Mouse (Mus musculus): Measurements from ENCODE around the gene Exosc8. TPM values are rescaled to one million over a fixed set of nuclear protein-coding genes. Genes with fewer than 3 reads are reported as not detected.
"Not testable (repeated sequence)": the region's sequence is repeated elsewhere in the genome, so short reads cannot be mapped to it uniquely, and the experiment has no call there.

Gene Exosc8
- polyA plus RNA-seq, 1 experiment from 2014 or later, result 52.2 TPM

DNA sequence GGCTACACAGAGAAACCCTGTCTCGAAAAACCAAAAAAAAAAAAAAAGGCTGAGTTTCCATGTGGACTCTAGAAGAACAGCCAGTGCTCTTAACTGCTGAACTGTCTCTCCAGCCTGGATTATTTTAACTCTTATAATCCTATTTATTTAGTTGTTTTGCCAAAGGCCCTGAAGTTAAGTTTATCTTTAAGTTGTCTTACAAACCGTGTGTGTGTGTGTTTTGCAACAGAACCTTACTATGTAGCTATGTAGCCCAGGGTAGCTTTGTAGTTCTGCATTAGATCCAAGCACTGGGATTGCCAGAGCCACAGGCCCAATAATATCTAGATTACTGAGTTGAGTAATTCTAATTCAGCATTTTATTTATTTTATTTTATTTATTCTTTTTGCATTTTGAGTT, 9.8 kb downstream of the Exosc8 start:
- ATAC-seq (ENCODE audit: low read depth), result no peak
- peaks cover 42% of the 10 kb centered on the region for H3K36me3 ChIP-seq (ENCODE audit: control insufficient read depth, insufficient read depth)

DNA sequence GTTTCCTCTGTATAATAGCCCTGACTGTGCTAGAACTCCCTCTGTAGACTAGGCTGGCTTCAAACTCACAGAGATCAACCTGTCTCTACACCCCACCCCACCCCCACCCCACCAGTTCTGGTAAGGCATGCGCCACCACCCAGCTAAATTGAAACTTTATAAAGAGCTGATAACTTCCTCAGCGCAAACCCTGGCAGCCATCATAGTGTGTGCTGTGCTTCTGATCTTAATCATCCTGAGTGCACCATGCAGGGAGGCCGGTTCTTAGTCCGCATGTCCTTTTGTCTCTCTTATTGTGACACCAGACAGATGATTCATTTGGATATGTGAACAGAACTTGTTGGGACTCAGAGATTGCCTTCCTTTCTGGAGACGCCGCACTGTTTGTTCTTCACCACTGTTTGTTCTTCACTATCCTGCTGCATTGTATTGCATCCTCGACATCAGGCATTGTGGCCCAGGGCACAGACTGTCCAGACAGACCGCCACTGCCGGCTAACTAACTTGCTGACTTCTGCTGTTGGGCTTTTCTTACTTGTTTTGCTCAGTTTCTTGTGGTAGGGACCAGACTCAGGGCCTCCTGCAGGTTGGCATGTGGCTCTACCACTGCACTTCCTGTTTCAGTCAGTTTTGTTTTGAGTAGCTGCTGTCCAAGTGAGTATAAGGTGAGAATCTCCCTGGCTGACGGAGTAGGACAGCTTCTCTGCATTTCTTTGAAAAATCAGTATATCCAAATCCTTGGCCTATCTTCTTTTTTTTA, 11.3 kb downstream of the Exosc8 start:
- H3K36me3 ChIP-seq (ENCODE audit: control insufficient read depth, insufficient read depth), result peaks cover 30% of the 10 kb centered on the region
- 0 out of 2 replicates have a peak, but pooled peaks have one; percentile 30 for ATAC-seq (ENCODE audit: low read depth)
- H3K9me3 ChIP-seq (replicated peaks; ENCODE audit: control insufficient read depth, low read length), result no peaks in the 10 kb centered on the region
- H3K27me3 ChIP-seq (ENCODE audit: control insufficient read depth, insufficient read depth, low read depth, low read length), result no peaks in the 10 kb centered on the region
- no peak overlapping the region for H3K27ac ChIP-seq (ENCODE audit: low read length)
- H3K4me3 ChIP-seq (ENCODE audit: low read depth, low read length), result no peak overlapping the region
- no peak overlapping the region for H3K9ac ChIP-seq (ENCODE audit: low read depth, low read length)
- no peak overlapping the region for H3K4me2 ChIP-seq (ENCODE audit: low read depth, low read length)
- 47% methylated on average over 10 of the region's 10 CpGs for WGBS (ENCODE audit: insufficient replicate concordance)
- no peaks in the 10 kb centered on the region for H3K4me1 ChIP-seq (ENCODE audit: control insufficient read depth, low read depth, low read length)

More for the DNA sequence above, 9.8 kb downstream of the Exosc8 start:
- Histone ChIP-seq H3K4me2 (ENCODE audit: low read depth, low read length) (no peak overlapping the region), H3K4me3 (ENCODE audit: low read depth, low read length) (no peak overlapping the region), H3K9me3 (replicated peaks; ENCODE audit: control insufficient read depth, low read length) (no peaks in the 10 kb centered on the region), H3K9ac (ENCODE audit: low read depth, low read length) (no peak overlapping the region), H3K27ac (ENCODE audit: low read length) (no peak overlapping the region), H3K27me3 (ENCODE audit: control insufficient read depth, insufficient read depth, low read depth, low read length) (no peaks in the 10 kb centered on the region), H3K4me1 (ENCODE audit: control insufficient read depth, low read depth, low read length) (no peaks in the 10 kb centered on the region)
- WGBS (ENCODE audit: insufficient replicate concordance), result 52% methylated on average over 2 of the region's 2 CpGs

DNA sequence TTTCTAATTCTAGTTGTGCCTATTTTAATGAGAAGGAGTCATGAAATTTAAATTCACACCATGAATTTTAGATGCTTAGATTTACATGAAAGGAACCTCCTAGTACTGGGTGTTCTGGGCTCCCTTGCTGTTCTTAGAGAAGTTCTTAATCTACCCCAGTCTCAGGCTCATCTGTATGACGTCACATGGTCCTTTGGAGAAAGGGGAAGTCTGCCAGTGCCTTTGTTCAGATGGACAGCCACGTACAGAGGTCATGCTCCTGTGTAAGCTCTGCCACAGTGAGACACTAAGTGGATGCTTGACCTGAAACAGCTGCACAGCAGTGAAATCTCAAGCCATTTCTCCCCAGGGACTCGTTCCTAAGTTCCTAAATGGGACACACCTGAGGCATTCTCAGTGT, 16.2 kb downstream of the Exosc8 start:
- Histone ChIP-seq H3K36me3 (ENCODE audit: control insufficient read depth, insufficient read depth) (peaks cover 26% of the 10 kb centered on the region), H3K9ac (ENCODE audit: low read depth, low read length) (no peak overlapping the region), H3K9me3 (replicated peaks; ENCODE audit: control insufficient read depth, low read length) (no peaks in the 10 kb centered on the region), H3K4me1 (ENCODE audit: control insufficient read depth, low read depth, low read length) (no peaks in the 10 kb centered on the region), H3K27me3 (ENCODE audit: control insufficient read depth, insufficient read depth, low read depth, low read length) (no peaks in the 10 kb centered on the region), H3K4me3 (ENCODE audit: low read depth, low read length) (no peak overlapping the region), H3K4me2 (ENCODE audit: low read depth, low read length) (no peak overlapping the region), H3K27ac (ENCODE audit: low read length) (no peak overlapping the region)
- 49% methylated on average over 3 of the region's 3 CpGs for WGBS (ENCODE audit: insufficient replicate concordance)
- no peak for ATAC-seq (ENCODE audit: low read depth)

DNA sequence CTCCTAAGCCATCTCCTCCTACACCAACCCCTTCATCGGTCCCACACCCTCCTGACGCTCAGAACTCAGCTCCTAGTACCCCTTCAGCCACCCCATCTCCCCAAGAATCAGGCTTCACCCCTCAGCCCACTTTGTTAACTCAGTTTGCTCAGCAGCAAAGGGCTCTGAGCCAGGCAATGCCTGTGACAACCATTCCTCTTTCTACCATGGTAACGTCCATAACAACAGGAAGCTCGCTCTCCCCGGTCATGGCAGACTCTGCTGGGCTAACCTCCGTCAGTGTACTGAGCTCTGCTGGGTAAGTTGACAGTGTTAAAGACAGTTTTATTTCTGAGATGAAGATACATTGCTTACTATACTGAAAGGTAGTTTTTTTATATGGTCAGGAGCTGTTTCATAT, 17.8 kb downstream of the Exosc8 start:
- no peaks in the 10 kb centered on the region for H3K4me1 ChIP-seq (ENCODE audit: control insufficient read depth, low read depth, low read length)
- no peak overlapping the region for H3K4me3 ChIP-seq (ENCODE audit: low read depth, low read length)
- H3K9me3 ChIP-seq (replicated peaks; ENCODE audit: control insufficient read depth, low read length), result no peaks in the 10 kb centered on the region
- no peak for ATAC-seq (ENCODE audit: low read depth)
- H3K27ac ChIP-seq (ENCODE audit: low read length), result no peak overlapping the region
- no peaks in the 10 kb centered on the region for H3K27me3 ChIP-seq (ENCODE audit: control insufficient read depth, insufficient read depth, low read depth, low read length)
- 78% methylated on average over 6 of the region's 6 CpGs for WGBS (ENCODE audit: insufficient replicate concordance)
- H3K4me2 ChIP-seq (ENCODE audit: low read depth, low read length), result no peak overlapping the region
- no peak overlapping the region for H3K9ac ChIP-seq (ENCODE audit: low read depth, low read length)
- H3K36me3 ChIP-seq (ENCODE audit: control insufficient read depth, insufficient read depth), result peaks cover 27% of the 10 kb centered on the region

DNA sequence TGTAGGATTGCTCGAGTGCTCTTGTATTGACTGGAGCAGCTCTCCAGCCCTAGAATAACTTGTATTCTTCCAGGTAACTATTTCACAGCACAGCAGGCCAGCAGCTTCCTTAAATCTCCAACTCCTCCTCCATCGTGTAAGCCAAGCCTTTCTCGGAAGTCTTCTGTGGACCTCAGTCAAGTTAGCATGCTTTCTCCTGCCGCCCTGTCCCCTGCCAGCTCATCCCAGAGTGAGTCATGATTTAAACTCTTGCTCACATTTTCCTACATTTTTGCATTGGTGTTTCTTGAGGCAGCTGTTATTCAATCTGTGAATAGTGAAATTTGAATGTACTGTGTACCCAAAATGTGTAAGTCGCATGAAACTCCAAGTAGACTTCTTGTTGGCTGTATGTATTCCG, 19.7 kb downstream of the Exosc8 start:
- no peaks in the 10 kb centered on the region for H3K9me3 ChIP-seq (replicated peaks; ENCODE audit: control insufficient read depth, low read length)
- H3K4me1 ChIP-seq (ENCODE audit: control insufficient read depth, low read depth, low read length), result no peaks in the 10 kb centered on the region
- H3K4me2 ChIP-seq (ENCODE audit: low read depth, low read length), result no peak overlapping the region
- no peak overlapping the region for H3K9ac ChIP-seq (ENCODE audit: low read depth, low read length)
- no peak overlapping the region for H3K27ac ChIP-seq (ENCODE audit: low read length)
- H3K27me3 ChIP-seq (ENCODE audit: control insufficient read depth, insufficient read depth, low read depth, low read length), result no peaks in the 10 kb centered on the region
- 86% methylated on average over 6 of the region's 6 CpGs for WGBS (ENCODE audit: insufficient replicate concordance)
- ATAC-seq (ENCODE audit: low read depth), result no peak
- H3K36me3 ChIP-seq (ENCODE audit: control insufficient read depth, insufficient read depth), result peaks cover 29% of the 10 kb centered on the region
- no peak overlapping the region for H3K4me3 ChIP-seq (ENCODE audit: low read depth, low read length)

DNA sequence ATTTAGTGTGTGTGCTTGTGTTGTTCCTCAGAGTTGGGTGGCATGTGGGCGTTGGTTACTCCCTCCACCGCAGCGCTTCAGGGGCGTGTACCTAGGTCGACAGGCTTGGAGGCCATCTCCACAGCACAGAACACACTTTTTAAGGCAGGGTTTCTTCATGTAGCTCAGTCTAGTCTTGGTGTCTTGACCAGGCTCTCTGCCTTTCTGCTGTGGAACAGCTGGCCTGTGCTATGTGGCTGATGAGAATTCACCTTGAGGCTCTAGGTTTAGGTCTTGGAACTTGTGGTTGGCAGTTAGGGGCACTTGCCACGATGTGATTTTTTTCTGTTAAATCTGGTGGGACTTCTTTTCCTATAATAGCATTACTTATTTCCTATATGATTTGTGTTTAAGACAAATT, 20.9 kb downstream of the Exosc8 start, which contains the start of gene Gm21958:
Gm21958 (minus strand) TSS at position 101 of the 400 bp plus-strand sequence.
- no peak within 1 kb of the TSS for H3K9ac ChIP-seq (ENCODE audit: low read depth, low read length)
- no peak within 1 kb of the TSS for H3K27ac ChIP-seq (ENCODE audit: low read length)
- H3K4me3 ChIP-seq (ENCODE audit: low read depth, low read length), result no peak within 1 kb of the TSS
- H3K36me3 ChIP-seq (ENCODE audit: control insufficient read depth, insufficient read depth), result peaks cover 35% of the 10 kb centered on the region
- H3K27me3 ChIP-seq (ENCODE audit: control insufficient read depth, insufficient read depth, low read depth, low read length), result no peaks in the 10 kb centered on the region
- no peak for ATAC-seq (ENCODE audit: low read depth)
- 72% methylated on average over 6 of the region's 6 CpGs for WGBS (ENCODE audit: insufficient replicate concordance)
- H3K4me2 ChIP-seq (ENCODE audit: low read depth, low read length), result no peak within 1 kb of the TSS
- H3K9me3 ChIP-seq (replicated peaks; ENCODE audit: control insufficient read depth, low read length), result no peaks in the 10 kb centered on the region
- no peaks in the 10 kb centered on the region for H3K4me1 ChIP-seq (ENCODE audit: control insufficient read depth, low read depth, low read length)

DNA sequence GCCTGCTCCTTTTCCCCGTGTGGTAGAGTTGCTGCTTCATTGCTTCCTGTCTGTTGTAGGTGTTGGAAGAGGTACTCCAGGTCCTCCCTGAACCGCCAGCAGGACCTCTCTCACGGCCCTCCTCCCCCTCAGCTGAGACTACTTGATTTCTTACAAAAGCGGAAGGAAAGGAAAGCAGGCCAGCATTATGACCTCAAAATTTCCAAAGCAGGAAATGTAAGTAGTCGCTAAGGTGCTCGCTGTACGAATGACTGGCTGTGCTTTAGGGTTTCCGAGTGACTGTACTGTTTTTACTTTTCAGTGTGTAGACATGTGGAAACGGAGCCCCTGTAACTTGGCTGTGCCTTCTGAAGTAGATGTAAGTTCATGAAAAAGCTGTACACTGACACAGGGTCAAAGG, 26.2 kb downstream of the Exosc8 start:
- H3K27ac ChIP-seq (ENCODE audit: low read length), result peak overlapping the region; percentile 19; the same call in 1 of the 2 replicates
- WGBS (ENCODE audit: insufficient replicate concordance), result 71% methylated on average over 9 of the region's 9 CpGs
- no peak overlapping the region for H3K4me2 ChIP-seq (ENCODE audit: low read depth, low read length)
- no peak overlapping the region for H3K4me3 ChIP-seq (ENCODE audit: low read depth, low read length)
- ATAC-seq (ENCODE audit: low read depth), result no peak
- H3K4me1 ChIP-seq (ENCODE audit: control insufficient read depth, low read depth, low read length), result no peaks in the 10 kb centered on the region
- no peaks in the 10 kb centered on the region for H3K9me3 ChIP-seq (replicated peaks; ENCODE audit: control insufficient read depth, low read length)
- no peak overlapping the region for H3K9ac ChIP-seq (ENCODE audit: low read depth, low read length)
- peaks cover 37% of the 10 kb centered on the region for H3K36me3 ChIP-seq (ENCODE audit: control insufficient read depth, insufficient read depth)
- no peaks in the 10 kb centered on the region for H3K27me3 ChIP-seq (ENCODE audit: control insufficient read depth, insufficient read depth, low read depth, low read length)

DNA sequence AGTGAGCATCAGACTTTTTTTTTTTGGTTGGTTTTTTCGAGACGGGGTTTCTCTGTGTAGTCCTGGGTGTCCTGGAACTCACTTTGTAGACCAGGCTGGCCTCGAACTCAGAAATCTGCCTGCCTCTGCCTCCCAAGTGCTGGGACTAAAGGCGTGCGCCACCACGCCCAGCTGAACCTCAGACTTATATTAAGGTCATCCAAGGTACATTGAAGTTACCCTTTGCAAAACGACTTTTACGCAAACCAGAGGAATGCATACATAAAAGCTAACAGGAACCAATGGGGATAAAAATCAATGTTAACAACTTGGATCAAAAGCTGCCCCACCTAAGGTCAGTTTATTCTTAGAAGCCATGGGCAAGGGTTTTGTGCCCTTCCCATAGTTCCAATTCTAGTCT, 31.1 kb downstream of the Exosc8 start:
- not testable (repeated sequence) for H3K4me2 ChIP-seq (ENCODE audit: low read depth, low read length); H3K4me1 ChIP-seq (ENCODE audit: control insufficient read depth, low read depth, low read length); H3K27ac ChIP-seq (ENCODE audit: low read length); H3K27me3 ChIP-seq (ENCODE audit: control insufficient read depth, insufficient read depth, low read depth, low read length); H3K9me3 ChIP-seq (replicated peaks; ENCODE audit: control insufficient read depth, low read length); H3K9ac ChIP-seq (ENCODE audit: low read depth, low read length); H3K4me3 ChIP-seq (ENCODE audit: low read depth, low read length); ATAC-seq (ENCODE audit: low read depth)
- H3K36me3 ChIP-seq (ENCODE audit: control insufficient read depth, insufficient read depth), result peaks cover 26% of the 10 kb centered on the region
- WGBS (ENCODE audit: insufficient replicate concordance), result 77% methylated on average over 8 of the region's 8 CpGs

DNA sequence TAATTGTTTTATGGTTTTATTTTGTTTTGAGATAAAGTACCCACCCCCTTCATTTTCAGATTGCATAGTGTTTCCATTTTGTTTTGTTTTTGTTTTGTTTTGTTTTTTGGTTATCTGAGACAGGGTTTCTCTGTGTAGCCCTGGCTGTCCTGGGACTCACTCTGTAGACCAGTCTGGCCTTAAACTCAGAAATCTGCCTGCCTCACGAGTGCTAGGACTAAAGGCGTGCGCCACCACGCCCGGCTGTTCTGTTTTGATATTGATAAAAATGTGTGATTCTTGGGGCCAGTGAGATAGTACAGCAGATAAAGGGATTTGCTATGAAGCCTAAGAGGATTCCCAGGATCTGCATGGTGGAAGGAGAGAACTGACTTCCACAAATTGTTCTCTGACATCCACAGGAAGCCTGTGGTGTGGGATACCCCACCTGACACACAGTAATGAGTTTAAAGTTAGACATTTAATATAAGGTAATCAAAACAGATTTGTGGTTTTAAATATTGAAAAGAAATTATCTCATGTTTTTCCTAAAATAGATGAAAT, 35.4 kb downstream of the Exosc8 start:
- peaks cover 15% of the 10 kb centered on the region for H3K36me3 ChIP-seq (ENCODE audit: control insufficient read depth, insufficient read depth)
- no peak overlapping the region for H3K27ac ChIP-seq (ENCODE audit: low read length)
- no peaks in the 10 kb centered on the region for H3K9me3 ChIP-seq (replicated peaks; ENCODE audit: control insufficient read depth, low read length)
- H3K9ac ChIP-seq (ENCODE audit: low read depth, low read length), result no peak overlapping the region
- no peak overlapping the region for H3K4me3 ChIP-seq (ENCODE audit: low read depth, low read length)
- no peak overlapping the region for H3K4me2 ChIP-seq (ENCODE audit: low read depth, low read length)
- H3K27me3 ChIP-seq (ENCODE audit: control insufficient read depth, insufficient read depth, low read depth, low read length), result no peaks in the 10 kb centered on the region
- H3K4me1 ChIP-seq (ENCODE audit: control insufficient read depth, low read depth, low read length), result peaks cover 4% of the 10 kb centered on the region; the same call in 1 of the 2 replicates
- peak; percentile 41; the same call in 1 of the 2 replicates for ATAC-seq (ENCODE audit: low read depth)
- WGBS (ENCODE audit: insufficient replicate concordance), result 35% methylated on average over 5 of the region's 5 CpGs
